Mouse (Mus musculus): ENCODE results near the gene Ppp2r5a. TPM values are rescaled to one million over a fixed set of nuclear protein-coding genes. Genes with fewer than 3 reads are reported as not detected.

Gene Ppp2r5a
- total and polyA plus RNA-seq, 2 experiments from 2014 or later, result 10.6 to 63.2 TPM

- TF ChIP-seq CTCF (IDR thresholded peaks at IDR 0.05), result no peak
- H3K27me3 ChIP-seq (ENCODE audit: insufficient read depth, low read length), result no peaks in the 10 kb centered on the region
- H3K4me1 ChIP-seq (ENCODE audit: insufficient read depth, low read length), result no peaks in the 10 kb centered on the region
- no peak overlapping the region for H3K4me3 ChIP-seq (ENCODE audit: low read depth, low read length)
- no peak overlapping the region for H3K9ac ChIP-seq (replicated peaks; ENCODE audit: low read length, poor library complexity, severe bottlenecking)
- ATAC-seq (ENCODE audit: low FRiP score) (no peak), DNase-seq (ENCODE audit: low spot score) (no peak)
- no peaks in the 10 kb centered on the region for H3K9me3 ChIP-seq (ENCODE audit: low read length)
- H3K27ac ChIP-seq (ENCODE audit: low read depth, low read length), result no peak overlapping the region
- no peaks in the 10 kb centered on the region for H3K36me3 ChIP-seq (ENCODE audit: insufficient read depth, low read length)
- H3K4me2 ChIP-seq (ENCODE audit: low read depth, low read length, poor library complexity, severe bottlenecking), result no peak overlapping the region
- 83% methylated on average over 5 of the region's 5 CpGs for WGBS
Measured at GRCm38 (mm10) chr1:191417111-191417510, 14.0 kb upstream of the Ppp2r5a start.

GRCm38 (mm10) chr1:191416611-191417010 lies 13.5 kb upstream of the Ppp2r5a start:
- H3K4me3 ChIP-seq (ENCODE audit: low read depth, low read length), result no peak overlapping the region
- DNase-seq (ENCODE audit: low spot score) (no peak), ATAC-seq (ENCODE audit: low FRiP score) (no peak)
- WGBS, result 29% methylated on average over 3 of the region's 3 CpGs
- no peak for TF ChIP-seq CTCF (IDR thresholded peaks at IDR 0.05)
- H3K36me3 ChIP-seq (ENCODE audit: insufficient read depth, low read length), result no peaks in the 10 kb centered on the region
- no peaks in the 10 kb centered on the region for H3K27me3 ChIP-seq (ENCODE audit: insufficient read depth, low read length)
- no peak overlapping the region for H3K9ac ChIP-seq (replicated peaks; ENCODE audit: low read length, poor library complexity, severe bottlenecking)
- no peaks in the 10 kb centered on the region for H3K9me3 ChIP-seq (ENCODE audit: low read length)
- H3K4me2 ChIP-seq (ENCODE audit: low read depth, low read length, poor library complexity, severe bottlenecking), result no peak overlapping the region
- H3K27ac ChIP-seq (ENCODE audit: low read depth, low read length), result no peak overlapping the region
- no peaks in the 10 kb centered on the region for H3K4me1 ChIP-seq (ENCODE audit: insufficient read depth, low read length)

GRCm38 (mm10) chr1:191414432-191414831 lies 11.4 kb upstream of the Ppp2r5a start:
- Histone ChIP-seq H3K27me3 (ENCODE audit: insufficient read depth, low read length) (no peaks in the 10 kb centered on the region), H3K27ac (ENCODE audit: low read depth, low read length) (no peak overlapping the region), H3K4me3 (ENCODE audit: low read depth, low read length) (no peak overlapping the region), H3K9ac (replicated peaks; ENCODE audit: low read length, poor library complexity, severe bottlenecking) (no peak overlapping the region), H3K9me3 (ENCODE audit: low read length) (no peaks in the 10 kb centered on the region), H3K36me3 (ENCODE audit: insufficient read depth, low read length) (no peaks in the 10 kb centered on the region), H3K4me2 (ENCODE audit: low read depth, low read length, poor library complexity, severe bottlenecking) (no peak overlapping the region), H3K4me1 (ENCODE audit: insufficient read depth, low read length) (no peaks in the 10 kb centered on the region)
- 86% methylated on average over 6 of the region's 6 CpGs for WGBS
- DNase-seq (ENCODE audit: low spot score), result no peak
- ATAC-seq (ENCODE audit: low FRiP score), result no peak
- no peak for TF ChIP-seq CTCF (IDR thresholded peaks at IDR 0.05)

- ATAC-seq (ENCODE audit: low FRiP score) (no peak), DNase-seq (ENCODE audit: low spot score) (no peak)
- Histone ChIP-seq H3K9me3 (ENCODE audit: low read length) (no peaks in the 10 kb centered on the region), H3K27me3 (ENCODE audit: insufficient read depth, low read length) (no peaks in the 10 kb centered on the region), H3K4me1 (ENCODE audit: insufficient read depth, low read length) (no peaks in the 10 kb centered on the region), H3K36me3 (ENCODE audit: insufficient read depth, low read length) (no peaks in the 10 kb centered on the region), H3K9ac (replicated peaks; ENCODE audit: low read length, poor library complexity, severe bottlenecking) (no peak overlapping the region), H3K4me2 (ENCODE audit: low read depth, low read length, poor library complexity, severe bottlenecking) (no peak overlapping the region), H3K27ac (ENCODE audit: low read depth, low read length) (no peak overlapping the region), H3K4me3 (ENCODE audit: low read depth, low read length) (no peak overlapping the region)
- WGBS, result 59% methylated on average over 6 of the region's 6 CpGs
- no peak for TF ChIP-seq CTCF (IDR thresholded peaks at IDR 0.05)
Measured at GRCm38 (mm10) chr1:191413691-191414415, 10.8 kb upstream of the Ppp2r5a start.

- ATAC-seq (ENCODE audit: low FRiP score) (no peak), DNase-seq (ENCODE audit: low spot score) (no peak)
- TF ChIP-seq CTCF (IDR thresholded peaks at IDR 0.05), result no peak
- Histone ChIP-seq H3K4me3 (ENCODE audit: low read depth, low read length) (no peak overlapping the region), H3K4me1 (ENCODE audit: insufficient read depth, low read length) (no peaks in the 10 kb centered on the region), H3K27ac (ENCODE audit: low read depth, low read length) (no peak overlapping the region), H3K27me3 (ENCODE audit: insufficient read depth, low read length) (no peaks in the 10 kb centered on the region), H3K9me3 (ENCODE audit: low read length) (no peaks in the 10 kb centered on the region), H3K9ac (replicated peaks; ENCODE audit: low read length, poor library complexity, severe bottlenecking) (no peak overlapping the region), H3K4me2 (ENCODE audit: low read depth, low read length, poor library complexity, severe bottlenecking) (no peak overlapping the region), H3K36me3 (ENCODE audit: insufficient read depth, low read length) (no peaks in the 10 kb centered on the region)
- 55% methylated on average over 10 of the region's 10 CpGs for WGBS
Measured at GRCm38 (mm10) chr1:191410294-191411036, 7.4 kb upstream of the Ppp2r5a start.

- H3K9ac ChIP-seq (replicated peaks; ENCODE audit: low read length, poor library complexity, severe bottlenecking), result no peak overlapping the region
- TF ChIP-seq CTCF (IDR thresholded peaks at IDR 0.05), result no peak
Measured at GRCm38 (mm10) chr1:191407246-191407645, 4.2 kb upstream of the Ppp2r5a start.

More at GRCm38 (mm10) chr1:191407246-191407645, 4.2 kb upstream of the Ppp2r5a start:
- H3K27me3 ChIP-seq (ENCODE audit: insufficient read depth, low read length), result no peaks in the 10 kb centered on the region
- no peaks in the 10 kb centered on the region for H3K9me3 ChIP-seq (ENCODE audit: low read length)
- no peak for ATAC-seq (ENCODE audit: low FRiP score)
- no peak overlapping the region for H3K4me3 ChIP-seq (ENCODE audit: low read depth, low read length)
- no peak for DNase-seq (ENCODE audit: low spot score)
- no peaks in the 10 kb centered on the region for H3K36me3 ChIP-seq (ENCODE audit: insufficient read depth, low read length)
- H3K4me1 ChIP-seq (ENCODE audit: insufficient read depth, low read length), result no peaks in the 10 kb centered on the region
- no peak overlapping the region for H3K27ac ChIP-seq (ENCODE audit: low read depth, low read length)
- H3K4me2 ChIP-seq (ENCODE audit: low read depth, low read length, poor library complexity, severe bottlenecking), result no peak overlapping the region
- WGBS, result 76% methylated on average over 11 of the region's 12 CpGs
